Mouse (Mus musculus): ENCODE data around the gene Phactr1. TPM values are rescaled to one million over a fixed set of nuclear protein-coding genes. Genes with fewer than 3 reads are reported as not detected.
"Not testable (repeated sequence)": the region's sequence is repeated elsewhere in the genome, so short reads cannot be mapped to it uniquely, and the experiment has no call there.

Phactr1 gene
- total RNA-seq, 2 experiments from 2014 or later: 536 to 585 TPM

- intact Hi-C loops (cut with DNase I): no loop called here
- peak in 1 of 2 experiments; percentile 59 for DNase-seq (ENCODE audit: low spot score in 2 of 2)
Measured at GRCm38 (mm10) chr13:42906990-42907389, 226.6 kb downstream of the Phactr1 start.

DNA sequence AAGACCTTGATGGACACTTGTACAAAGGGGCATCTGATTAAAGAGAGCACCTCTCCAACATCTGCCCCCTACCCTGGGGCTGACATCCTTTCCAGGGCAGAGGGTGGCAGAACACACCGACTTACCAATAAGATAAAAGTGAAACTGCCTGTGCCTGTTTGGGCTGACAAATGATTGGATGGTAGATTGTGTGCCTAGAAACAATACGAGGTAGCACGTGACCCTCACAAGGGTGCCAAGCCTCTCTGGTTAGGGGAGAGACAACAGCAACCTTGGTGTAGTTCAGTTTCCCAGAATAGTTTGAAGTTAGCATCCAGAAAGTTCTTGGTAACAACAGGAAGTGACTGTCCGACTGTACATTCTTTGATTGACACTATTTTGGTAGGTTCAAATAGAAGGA is 234.7 kb downstream of the Phactr1 start:
- intact Hi-C loops (cut with DNase I): no loop called here
- DNase-seq (ENCODE audit: low spot score in 2 of 2): no peak

GRCm38 (mm10) chr13:42915851-42916193 is 235.4 kb downstream of the Phactr1 start:
- no peak for DNase-seq (ENCODE audit: low spot score in 2 of 2)
- intact Hi-C loops (cut with DNase I): no loop called here

- intact Hi-C loops (cut with DNase I): no loop called here
- DNase-seq (ENCODE audit: low spot score in 2 of 2): peak; percentile 52 to 82
Measured at GRCm38 (mm10) chr13:42916194-42917033, 236.0 kb downstream of the Phactr1 start.

GRCm38 (mm10) chr13:42917251-42917650 is 236.8 kb downstream of the Phactr1 start:
- intact Hi-C loops (cut with DNase I): no loop called here
- peak; percentile 49 to 62 for DNase-seq (ENCODE audit: low spot score in 2 of 2)

DNA sequence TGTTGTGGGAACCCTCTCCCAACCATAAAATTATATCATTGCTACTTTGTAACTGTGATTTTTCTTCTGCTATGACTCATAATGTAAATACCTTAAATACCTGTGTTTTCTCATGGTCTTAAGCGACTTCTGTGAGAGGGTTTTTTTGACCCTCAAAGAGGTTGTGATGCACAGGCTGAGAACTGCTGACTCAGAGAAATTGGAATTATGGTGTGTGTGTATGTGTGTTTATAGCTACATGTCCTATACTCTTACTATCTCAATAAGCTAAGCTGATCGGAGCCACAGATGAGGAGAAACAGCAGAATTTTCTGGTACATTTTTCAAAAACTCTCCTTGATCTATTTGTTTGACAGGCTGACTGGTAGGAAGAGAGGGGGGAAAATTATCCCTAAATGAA is 239.6 kb downstream of the Phactr1 start:
- no peak for DNase-seq (ENCODE audit: low spot score in 2 of 2)
- intact Hi-C loops (cut with DNase I): no loop called here

DNA sequence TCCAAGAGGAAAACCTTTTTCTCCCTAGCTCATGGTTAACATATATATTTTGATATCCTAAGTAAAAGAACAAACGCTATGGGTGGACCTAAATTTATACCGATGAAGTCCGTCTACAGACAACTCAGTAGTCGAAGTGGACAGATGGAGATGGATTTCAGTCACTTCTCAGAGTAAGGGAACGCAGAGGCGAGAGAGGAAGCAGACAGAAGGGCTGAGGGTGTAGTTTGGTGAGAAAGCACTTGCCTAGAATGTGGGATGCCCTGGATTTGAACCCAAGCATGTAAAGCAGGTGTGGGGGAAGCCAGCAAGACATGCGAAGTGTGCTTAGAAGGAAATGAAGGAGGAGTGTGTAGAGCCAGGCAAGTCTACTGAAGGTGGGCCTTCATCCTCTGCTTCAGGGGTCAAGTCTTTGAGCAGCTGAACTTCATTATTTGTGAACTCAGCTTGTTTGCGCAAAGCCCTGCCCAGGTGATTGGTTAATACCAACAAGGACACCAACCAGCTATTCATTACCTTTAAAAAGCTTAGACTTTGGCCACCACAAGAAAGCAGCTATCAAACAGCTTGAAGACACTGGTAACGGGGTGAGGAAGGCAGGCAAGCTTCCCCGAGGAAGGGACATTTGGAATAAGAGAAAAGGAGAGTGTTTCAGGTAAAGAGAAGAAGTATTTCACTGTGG is 241.5 kb downstream of the Phactr1 start:
- intact Hi-C loops (cut with DNase I): no loop called here
- peak in 1 of 2 experiments; percentile 94 for DNase-seq (ENCODE audit: low spot score in 2 of 2)

DNA sequence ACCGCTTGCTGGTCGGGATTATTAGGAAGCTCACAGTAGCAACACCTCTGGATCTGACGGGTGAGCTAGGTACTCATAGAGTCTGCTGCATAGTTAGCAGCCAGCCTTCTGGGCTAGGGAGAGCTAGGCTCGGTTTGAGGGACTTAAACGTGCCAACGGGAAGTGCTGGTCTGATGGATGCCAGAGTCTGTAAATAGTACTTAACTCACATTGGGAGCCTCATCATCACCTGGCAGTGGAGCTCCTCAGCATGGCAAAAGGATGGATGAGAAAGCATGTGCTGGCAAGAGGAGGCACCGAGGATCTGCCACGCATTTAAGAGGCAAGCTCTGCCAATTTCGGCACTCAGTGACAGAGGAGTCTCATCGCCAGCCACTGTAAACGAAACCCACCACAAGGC is 247.4 kb downstream of the Phactr1 start:
- intact Hi-C loops (cut with DNase I): no loop called here
- peak in 1 of 2 experiments; percentile 60 for DNase-seq (ENCODE audit: low spot score in 2 of 2)

DNA sequence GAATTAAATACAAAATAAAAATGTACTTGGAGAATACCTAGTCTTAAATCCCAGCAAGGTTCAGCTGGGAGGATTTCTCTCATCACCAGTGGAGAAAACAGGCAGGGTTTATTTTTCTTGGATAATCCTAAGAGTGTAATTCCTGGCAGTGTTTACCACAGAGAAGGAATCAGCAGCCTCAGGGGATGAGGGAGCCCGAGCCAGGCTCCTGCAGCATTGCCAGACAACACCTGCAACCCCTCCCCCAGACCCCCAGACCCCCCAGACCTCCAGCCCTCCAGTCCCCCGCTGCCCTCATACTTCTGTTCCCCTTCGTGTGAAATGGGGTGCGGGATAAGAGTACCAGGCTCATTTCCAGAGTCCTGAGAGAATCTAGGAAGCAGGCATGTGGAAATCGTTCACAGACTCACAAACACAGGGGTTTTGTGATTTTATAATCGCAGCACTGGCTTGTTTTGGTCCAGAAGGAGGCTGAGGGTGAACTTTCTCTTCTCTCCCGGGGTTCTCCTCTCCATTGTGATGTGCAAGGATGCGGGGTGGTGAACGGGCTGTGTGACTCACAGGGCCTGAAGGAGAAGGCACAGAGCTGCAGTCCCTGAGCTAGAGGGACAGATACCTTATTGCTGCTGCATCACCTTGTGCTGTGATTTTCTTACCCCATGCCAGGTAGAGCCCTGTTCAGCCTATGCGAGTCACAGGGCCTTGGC is 249.3 kb downstream of the Phactr1 start:
- intact Hi-C loops (cut with DNase I): no loop called here
- no peak for DNase-seq (ENCODE audit: low spot score in 2 of 2)

DNA sequence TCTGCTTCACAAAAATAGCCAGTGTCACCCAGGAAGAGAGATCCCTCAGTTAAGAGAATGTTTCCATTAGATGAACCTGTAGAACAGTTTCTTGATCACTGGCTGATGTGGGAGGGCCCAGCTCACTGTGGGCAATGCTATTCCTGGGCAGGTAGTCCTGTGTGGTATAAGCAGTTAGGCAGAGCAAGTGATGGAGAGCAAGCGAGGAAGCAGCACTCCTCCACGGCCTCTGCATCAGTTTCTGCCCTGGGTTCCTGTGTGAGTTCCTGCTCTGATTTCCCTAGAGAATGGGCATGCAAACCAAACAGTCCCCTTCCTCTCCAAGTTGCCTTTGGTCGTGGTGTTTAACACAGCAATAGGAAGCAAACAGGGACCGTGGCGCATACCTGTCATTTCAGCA is 251.6 kb downstream of the Phactr1 start:
- intact Hi-C loops (cut with DNase I): no loop called here

GRCm38 (mm10) chr13:42934538-42935126 is 254.2 kb downstream of the Phactr1 start:
- no peak for DNase-seq (ENCODE audit: low spot score in 2 of 2)
- intact Hi-C loops (cut with DNase I): no loop called here

More for the DNA sequence above, 251.6 kb downstream of the Phactr1 start:
- DNase-seq (ENCODE audit: low spot score in 2 of 2): no peak

GRCm38 (mm10) chr13:42937871-42938270 is 257.4 kb downstream of the Phactr1 start:
- DNase-seq (ENCODE audit: low spot score in 2 of 2): no peak

GRCm38 (mm10) chr13:42938346-42938745 is 257.9 kb downstream of the Phactr1 start:
- DNase-seq (ENCODE audit: low spot score in 2 of 2): no peak
- intact Hi-C loops (cut with DNase I): no loop called here

More at GRCm38 (mm10) chr13:42937871-42938270, 257.4 kb downstream of the Phactr1 start:
- intact Hi-C loops (cut with DNase I): no loop called here

- peak in 1 of 2 experiments; percentile 32 for DNase-seq (ENCODE audit: low spot score in 2 of 2)
- intact Hi-C loops (cut with DNase I): no loop called here
Measured at GRCm38 (mm10) chr13:42940271-42940670, 259.8 kb downstream of the Phactr1 start.

DNA sequence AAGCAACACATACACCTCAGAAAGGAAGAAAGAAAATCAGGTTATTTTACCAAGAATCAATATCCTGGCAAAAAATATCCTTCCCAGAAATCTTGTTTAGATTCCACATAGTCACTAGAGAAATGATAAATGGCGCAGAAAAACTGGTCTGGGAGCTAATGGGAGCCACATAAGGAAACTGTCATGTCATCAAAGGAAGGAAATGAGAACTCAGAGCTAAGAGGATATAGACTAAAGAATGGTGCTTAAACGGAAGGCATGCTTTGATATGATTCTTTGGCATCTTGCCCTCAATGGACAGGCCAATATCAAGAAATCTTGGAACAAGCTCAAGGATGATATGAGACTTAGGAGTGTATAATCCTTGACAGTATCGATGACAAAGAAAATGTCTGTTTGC is 263.7 kb downstream of the Phactr1 start:
- intact Hi-C loops (cut with DNase I): no loop called here
- DNase-seq (ENCODE audit: low spot score in 2 of 2): no peak

GRCm38 (mm10) chr13:42945201-42945600 is 264.8 kb downstream of the Phactr1 start:
- intact Hi-C loops (cut with DNase I); DNase-seq (ENCODE audit: low spot score in 2 of 2): not testable (repeated sequence)

DNA sequence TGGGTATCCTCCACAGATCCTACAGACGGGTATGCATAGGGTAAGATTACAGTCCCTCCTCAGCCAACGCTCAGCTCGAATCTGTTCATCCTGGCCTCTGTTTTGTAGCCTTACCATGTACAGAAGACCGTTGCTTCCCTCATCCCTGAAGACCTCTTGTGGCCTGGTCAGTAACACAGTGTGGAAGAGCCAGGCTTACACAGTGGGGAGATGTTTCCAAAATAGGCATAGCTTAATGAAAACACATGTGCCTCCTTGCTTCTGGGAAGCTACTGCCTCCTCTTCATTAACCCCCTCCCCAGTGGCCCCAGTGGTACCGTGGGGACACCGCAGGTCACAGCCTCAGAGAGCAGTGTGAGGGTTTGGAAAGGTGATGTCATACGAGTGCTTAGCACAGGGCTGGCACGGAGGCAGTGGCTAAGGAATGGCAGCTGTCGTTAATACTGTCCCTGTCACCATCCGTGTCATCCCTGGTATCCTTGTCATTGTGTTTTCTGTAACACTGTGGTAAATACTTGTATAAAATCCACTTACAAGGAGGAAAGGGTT is 268.4 kb downstream of the Phactr1 start:
- no peak for DNase-seq (ENCODE audit: low spot score in 2 of 2)
- intact Hi-C loops (cut with DNase I): no loop called here

GRCm38 (mm10) chr13:42949336-42949735 is 268.9 kb downstream of the Phactr1 start:
- intact Hi-C loops (cut with DNase I): no loop called here
- DNase-seq (ENCODE audit: low spot score in 2 of 2): no peak

- intact Hi-C loops (cut with DNase I): no loop called here
- no peak for DNase-seq (ENCODE audit: low spot score in 2 of 2)
Measured at GRCm38 (mm10) chr13:42950056-42950455, 269.6 kb downstream of the Phactr1 start.

All from left cerebral cortex, postnatal 25 days (tissue).